Mouse (Mus musculus) urinary bladder, postnatal 25 days (tissue): Measurements from ENCODE around the gene Zscan4d.
"Not testable (repeated sequence)": the region's sequence is repeated elsewhere in the genome, so short reads cannot be mapped to it uniquely, and the experiment has no call there.

Source experiments
- DNase-seq: peaks from one replicate; pipeline ENCODE4 v3.0.0; 2022; ENCODE audit warnings: low spot score

The Zscan4d gene

GRCm38 (mm10) chr7:11166059-11166458 lies at the start of gene Zscan4d:
Gene Zscan4d (minus strand): TSS chr7:11166159.
- not testable (repeated sequence) for DNase-seq

GRCm38 (mm10) chr7:11158036-11158435 lies 7.9 kb downstream of the Zscan4d start:
- not testable (repeated sequence) for DNase-seq
